Mouse (Mus musculus): Measurements from ENCODE around the gene Slc22a8.

The Slc22a8 gene

GRCm38 (mm10) chr19:8597269-8597668, 6.2 kb downstream of the Slc22a8 start:
- no peak for DNase-seq (ENCODE audit: low read depth, low spot score)

GRCm38 (mm10) chr19:8599229-8599628, 8.2 kb downstream of the Slc22a8 start:
- no peak for DNase-seq (ENCODE audit: low read depth, low spot score)

GRCm38 (mm10) chr19:8601922-8602321, 10.9 kb downstream of the Slc22a8 start:
- no peak for DNase-seq (ENCODE audit: low read depth, low spot score)

GRCm38 (mm10) chr19:8602914-8603313, 11.9 kb downstream of the Slc22a8 start:
- no peak for DNase-seq (ENCODE audit: low read depth, low spot score)

GRCm38 (mm10) chr19:8604536-8605240, 13.6 kb downstream of the Slc22a8 start:
- DNase-seq (ENCODE audit: low read depth, low spot score): no peak

- DNase-seq (ENCODE audit: low read depth, low spot score): no peak
Measured at GRCm38 (mm10) chr19:8605241-8605558, 14.1 kb downstream of the Slc22a8 start.

GRCm38 (mm10) chr19:8611358-8612123, 20.5 kb downstream of the Slc22a8 start:
- DNase-seq (ENCODE audit: low read depth, low spot score): no peak

- DNase-seq (ENCODE audit: low read depth, low spot score): no peak
Measured at GRCm38 (mm10) chr19:8613111-8613510, 22.1 kb downstream of the Slc22a8 start.

GRCm38 (mm10) chr19:8614343-8614742, 23.3 kb downstream of the Slc22a8 start:
- no peak for DNase-seq (ENCODE audit: low read depth, low spot score)

- DNase-seq (ENCODE audit: low read depth, low spot score): no peak
Measured at GRCm38 (mm10) chr19:8616314-8616713, 25.3 kb downstream of the Slc22a8 start.

GRCm38 (mm10) chr19:8617904-8618303, 26.9 kb downstream of the Slc22a8 start, which contains the start of gene Slc22a6:
Gene Slc22a6 (plus strand): TSS chr19:8618039.
- no peak for DNase-seq (ENCODE audit: low read depth, low spot score)

GRCm38 (mm10) chr19:8621098-8621497, 30.0 kb downstream of the Slc22a8 start:
- no peak for DNase-seq (ENCODE audit: low read depth, low spot score)

GRCm38 (mm10) chr19:8630249-8630648, 39.2 kb downstream of the Slc22a8 start:
- DNase-seq (ENCODE audit: low read depth, low spot score): no peak

GRCm38 (mm10) chr19:8630826-8631225, 39.8 kb downstream of the Slc22a8 start:
- no peak for DNase-seq (ENCODE audit: low read depth, low spot score)

GRCm38 (mm10) chr19:8632029-8632428, 41.0 kb downstream of the Slc22a8 start:
- no peak for DNase-seq (ENCODE audit: low read depth, low spot score)

GRCm38 (mm10) chr19:8642086-8642485, 51.0 kb downstream of the Slc22a8 start:
- no peak for DNase-seq (ENCODE audit: low read depth, low spot score)

- no peak for DNase-seq (ENCODE audit: low read depth, low spot score)
Measured at GRCm38 (mm10) chr19:8646393-8646792, 55.3 kb downstream of the Slc22a8 start.

GRCm38 (mm10) chr19:8655833-8656232, 64.8 kb downstream of the Slc22a8 start:
- no peak for DNase-seq (ENCODE audit: low read depth, low spot score)

- DNase-seq (ENCODE audit: low read depth, low spot score): no peak
Measured at GRCm38 (mm10) chr19:8656341-8656740, 65.3 kb downstream of the Slc22a8 start.

Measured in retina, adult 2 months (tissue).